Mouse (Mus musculus): ENCODE measurements at regions not wholly inside any gene's neighbourhood (a gene's known extent, or its start where the extent isn't known, plus 50 kb on each side); places are given as distances from the start of the nearest gene placed in this dataset.
"Not testable (repeated sequence)": the region's sequence is repeated elsewhere in the genome, so short reads cannot be mapped to it uniquely, and the experiment has no call there.

- no peak for DNase-seq (ENCODE audit: low spot score in 2 of 2)
These were observed 929.4 kb downstream of the Diaph3 start for GRCm38 (mm10) chr14:86211654-86212053.

DNA sequence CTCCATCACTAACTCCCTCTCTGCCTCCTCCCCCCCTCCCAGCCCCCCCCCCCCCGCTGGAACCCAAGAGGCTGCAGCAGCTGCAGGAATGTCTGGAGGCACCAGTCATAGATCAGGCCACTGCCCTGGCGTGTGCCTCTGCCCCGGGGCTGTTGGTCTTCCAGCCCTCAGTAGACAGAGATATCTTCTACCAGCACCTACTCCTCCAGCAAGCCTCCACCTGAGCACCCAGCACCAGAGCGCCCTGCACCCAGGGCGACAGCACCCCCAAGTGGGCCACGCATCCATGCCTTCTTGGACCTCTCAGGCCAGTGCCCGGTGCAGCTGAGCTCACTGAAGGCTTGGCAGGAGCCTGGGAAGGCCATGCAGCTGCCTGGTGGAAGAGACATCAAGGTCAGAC lies 936.5 kb downstream of the Diaph3 start:
- DNase-seq (ENCODE audit: low spot score in 2 of 2) = no peak

GRCm38 (mm10) chr14:86197864-86198263 lies 943.2 kb downstream of the Diaph3 start:
- DNase-seq (ENCODE audit: low spot score in 2 of 2) = no peak

DNA sequence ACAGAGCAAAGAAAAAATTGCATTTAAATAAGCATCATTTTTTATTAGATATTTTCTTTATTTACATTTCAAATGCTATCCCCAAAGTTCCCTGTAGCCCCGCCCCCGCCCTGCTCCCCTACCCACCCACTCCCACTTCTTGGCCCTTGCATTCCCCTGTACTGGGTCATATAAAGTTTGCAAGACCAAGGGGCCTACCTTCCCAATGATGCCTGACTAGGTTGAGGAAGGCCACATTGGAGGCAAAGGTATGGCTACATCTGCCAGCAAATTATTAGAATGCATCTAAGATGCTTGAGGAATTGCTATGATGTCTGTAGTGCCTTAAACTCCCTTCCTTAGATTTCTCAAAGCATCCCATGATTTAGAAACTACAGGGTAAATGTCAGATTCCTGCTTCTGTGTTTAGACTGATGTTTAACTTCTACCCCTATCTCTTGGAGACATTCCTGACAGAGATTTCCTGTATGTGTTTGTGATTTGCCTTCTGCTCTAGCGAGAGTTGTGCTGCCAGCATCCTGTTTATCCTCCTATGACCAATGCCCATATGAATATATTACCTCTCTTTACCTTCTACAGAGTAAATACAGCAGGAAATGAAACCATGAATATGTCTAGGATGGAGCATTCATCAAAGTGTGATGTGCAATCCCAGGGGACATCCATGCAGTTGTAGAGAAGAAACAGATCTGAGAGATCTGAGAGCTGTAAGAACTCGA lies 956.2 kb downstream of the Diaph3 start:
- DNase-seq (ENCODE audit: low spot score in 2 of 2) = no peak

- DNase-seq (ENCODE audit: low spot score in 2 of 2) = no peak
These were observed 962.5 kb downstream of the Diaph3 start for GRCm38 (mm10) chr14:86178517-86178916.

DNA sequence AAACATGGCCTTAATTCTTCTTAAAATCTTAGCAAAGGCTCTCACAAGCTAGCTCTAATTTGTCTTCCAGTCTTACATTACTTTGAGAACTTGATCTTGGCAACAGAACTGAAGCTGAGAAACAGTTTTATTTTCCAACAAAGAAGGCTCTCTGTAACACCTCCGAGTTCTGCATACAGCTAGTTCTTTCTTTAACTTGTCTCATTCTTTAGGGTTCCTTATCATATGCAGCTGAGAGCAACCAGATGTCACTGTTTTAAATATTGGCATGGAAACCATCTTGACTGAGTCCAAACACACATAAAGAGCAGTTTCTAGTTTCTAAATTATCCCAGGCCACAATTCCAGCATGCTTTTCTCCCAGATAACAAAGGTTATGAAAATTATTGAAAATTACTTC lies 969.9 kb downstream of the Diaph3 start:
- DNase-seq (ENCODE audit: low spot score in 2 of 2) = no peak

GRCm38 (mm10) chr14:86159151-86159550 lies 981.9 kb downstream of the Diaph3 start:
- peak; percentile 86 to 92 for DNase-seq (ENCODE audit: low spot score in 2 of 2)

- no peak for DNase-seq (ENCODE audit: low spot score in 2 of 2)
These were observed 986.3 kb downstream of the Diaph3 start for GRCm38 (mm10) chr14:86154688-86155087.

DNA sequence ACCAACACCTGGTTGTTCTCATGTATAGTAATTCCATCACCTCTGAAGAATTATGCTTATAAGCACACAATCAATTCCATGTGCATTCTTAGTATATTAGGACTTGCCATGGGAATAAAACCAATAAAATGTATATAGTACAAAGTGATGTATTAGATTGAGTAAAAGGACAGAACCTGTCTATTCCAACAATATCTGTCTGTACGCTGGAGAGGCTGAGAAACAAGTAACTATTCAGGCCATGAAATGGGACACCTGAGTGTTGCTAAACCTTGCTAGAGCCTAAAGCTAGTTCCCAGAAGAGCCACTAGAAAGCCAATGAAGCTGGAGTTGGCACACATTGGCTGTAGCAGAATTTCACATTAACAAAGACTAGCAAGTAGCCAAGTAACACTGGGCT lies 989.8 kb downstream of the Diaph3 start:
- DNase-seq (ENCODE audit: low spot score in 2 of 2) = no peak

DNA sequence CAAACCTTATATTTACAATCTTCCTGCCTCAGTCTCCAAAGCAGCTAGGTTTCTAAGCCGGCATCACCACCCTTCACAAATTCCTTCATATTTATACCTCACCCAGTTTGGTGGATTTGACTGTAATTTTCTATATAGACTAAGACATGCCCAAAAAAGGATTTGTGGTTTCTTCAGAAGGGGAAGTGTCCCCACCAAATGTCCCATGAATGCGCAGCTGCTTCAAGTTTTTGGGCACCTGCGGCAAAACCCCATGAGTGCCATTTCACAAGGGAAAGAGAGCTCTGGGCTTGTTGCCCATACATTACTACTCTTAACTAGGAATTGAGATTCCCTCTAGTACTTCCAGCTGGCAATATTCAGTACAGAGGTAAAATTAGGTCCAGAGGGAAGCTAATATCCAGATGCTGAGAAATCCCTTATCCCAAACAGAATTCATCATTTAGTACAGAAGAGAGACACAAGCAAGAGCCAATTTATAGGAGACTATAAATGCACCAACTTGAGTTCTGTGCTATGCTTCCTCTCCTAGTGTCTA lies 990.6 kb downstream of the Diaph3 start:
- no peak for DNase-seq (ENCODE audit: low spot score in 2 of 2)

- no peak for DNase-seq (ENCODE audit: low spot score in 2 of 2)
These were observed 1025.6 kb downstream of the Diaph3 start for GRCm38 (mm10) chr14:86115254-86116057.

DNA sequence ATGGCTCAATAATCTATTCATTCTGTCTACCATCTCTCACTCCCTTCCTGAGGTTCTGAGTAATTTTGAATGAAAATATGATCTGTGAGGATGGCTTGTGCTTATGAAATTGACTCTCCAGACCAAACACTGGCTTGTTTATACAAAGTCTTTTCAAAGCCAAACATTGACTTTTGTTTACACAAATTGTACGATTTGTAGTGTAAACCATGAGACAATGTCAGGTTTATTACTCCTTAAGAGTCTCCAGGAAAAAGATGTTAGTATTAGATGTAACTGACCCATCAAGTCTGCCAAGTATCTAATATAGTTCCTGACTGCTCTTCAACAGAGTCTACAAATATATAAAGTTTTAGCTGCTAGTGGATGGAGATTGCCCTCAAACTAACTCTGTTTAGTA lies 1039.5 kb downstream of the Diaph3 start:
- no peak for DNase-seq (ENCODE audit: low spot score in 2 of 2)

DNA sequence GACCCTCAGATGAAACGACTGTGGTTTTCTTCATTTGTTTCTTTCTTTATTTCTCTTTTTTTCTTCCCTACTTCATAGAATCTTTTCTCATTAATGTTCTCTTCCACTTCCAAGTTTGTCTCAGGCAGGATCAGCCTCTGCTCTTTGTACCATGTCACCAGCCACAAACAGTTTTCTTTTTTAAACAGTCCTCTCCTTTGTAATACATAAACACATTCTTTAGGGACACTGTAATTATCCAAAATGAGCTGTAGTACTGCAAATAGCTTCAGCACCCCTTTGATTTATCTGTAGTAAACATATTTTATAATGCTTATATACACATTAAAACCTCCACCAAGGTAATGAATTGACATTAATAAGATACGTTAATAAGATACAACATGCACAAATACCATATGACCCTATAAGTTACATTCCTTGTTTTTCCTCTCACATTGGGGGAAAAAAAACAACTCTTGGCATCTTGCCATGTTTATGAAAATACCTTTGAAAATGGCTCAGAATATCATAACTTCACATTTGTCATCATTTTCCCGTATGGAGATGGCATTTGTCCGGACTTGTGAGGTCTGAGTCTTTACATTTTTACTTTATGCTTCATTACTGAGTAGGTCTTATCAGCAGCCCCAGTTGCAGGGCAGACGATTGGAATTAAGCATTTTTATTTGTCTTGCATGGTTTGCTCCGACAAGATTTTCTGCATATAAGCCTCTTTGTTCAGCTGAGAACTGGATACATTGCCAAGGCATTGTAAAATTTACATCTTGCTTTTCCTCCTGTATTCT lies 1070.5 kb downstream of the Diaph3 start:
- DNase-seq (ENCODE audit: low spot score in 2 of 2) = no peak

- no peak for DNase-seq (ENCODE audit: low spot score in 2 of 2)
These were observed 1071.7 kb downstream of the Diaph3 start for GRCm38 (mm10) chr14:86069329-86069728.

- DNase-seq (ENCODE audit: low spot score in 2 of 2) = no peak
These were observed 1073.3 kb downstream of the Diaph3 start for GRCm38 (mm10) chr14:86067743-86068142.

DNA sequence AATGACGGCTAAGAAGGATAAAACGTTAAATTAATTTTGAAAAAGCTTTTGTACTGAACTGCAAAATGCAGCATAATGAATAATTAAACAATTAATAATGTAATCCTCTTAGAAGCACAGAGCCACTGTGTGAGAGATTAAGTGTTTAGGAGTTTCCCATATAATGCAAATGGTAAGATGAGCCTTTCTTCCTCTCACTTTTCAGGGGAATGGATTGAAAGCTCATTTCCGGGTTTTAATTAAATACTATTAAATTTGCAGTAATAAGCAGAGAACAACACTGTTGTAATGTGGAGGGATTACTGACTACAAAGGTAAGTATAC lies 1077.5 kb downstream of the Diaph3 start:
- no peak for DNase-seq (ENCODE audit: low spot score in 2 of 2)

- DNase-seq (ENCODE audit: low spot score in 2 of 2) = peak in 1 of 2 experiments; percentile 46
These were observed 1078.0 kb downstream of the Diaph3 start for GRCm38 (mm10) chr14:86062885-86063619.

GRCm38 (mm10) chr14:86056991-86057390 lies 1084.0 kb downstream of the Diaph3 start:
- DNase-seq (ENCODE audit: low spot score in 2 of 2) = peak in 1 of 2 experiments; percentile 32

DNA sequence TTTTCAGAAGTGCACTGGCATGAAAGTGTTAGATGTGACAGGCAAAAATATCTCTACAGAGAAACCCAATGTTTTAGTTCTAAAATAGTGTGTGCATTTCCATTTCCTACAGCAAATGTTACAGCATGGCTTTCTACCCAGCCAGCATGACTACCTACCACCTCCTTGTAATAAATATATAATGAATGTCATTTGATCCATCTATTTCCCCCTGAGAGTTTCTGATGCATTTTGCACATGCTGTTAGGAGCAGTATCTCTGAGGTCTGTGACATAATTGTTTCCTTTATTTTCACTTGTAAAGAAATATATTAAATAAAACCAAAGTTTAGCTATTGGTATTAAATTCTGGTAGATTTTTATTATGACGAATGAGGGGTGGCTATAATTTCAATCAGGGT lies 1086.4 kb downstream of the Diaph3 start:
- no peak for DNase-seq (ENCODE audit: low spot score in 2 of 2)

- DNase-seq (ENCODE audit: low spot score in 2 of 2) = no peak
These were observed 1111.6 kb downstream of the Diaph3 start for GRCm38 (mm10) chr14:86029401-86029800.

DNA sequence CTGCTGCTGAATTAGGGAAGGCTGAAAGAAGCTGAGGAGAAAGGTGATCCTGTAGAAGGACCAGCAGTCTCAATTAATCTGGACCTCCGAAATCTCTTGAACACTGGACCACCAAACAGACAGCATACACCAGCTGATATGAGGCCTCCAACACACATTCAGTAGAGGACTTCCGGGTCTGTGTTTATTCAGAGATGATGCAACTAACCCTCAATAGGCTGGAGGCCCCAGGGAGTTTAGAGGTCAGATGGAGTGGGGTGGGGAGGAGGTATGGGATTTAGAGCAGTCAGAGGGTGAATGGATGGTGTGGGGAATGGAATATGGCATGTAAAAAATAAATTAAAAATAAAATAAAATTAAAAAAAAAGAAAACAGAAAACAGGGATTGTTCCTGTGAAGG lies 1123.4 kb downstream of the Diaph3 start:
- DNase-seq (ENCODE audit: low spot score in 2 of 2) = not testable (repeated sequence)

Measured in layer of hippocampus, adult 18-20 months (tissue).